Mouse (Mus musculus): ENCODE measurements around the gene Ykt6.

DNA sequence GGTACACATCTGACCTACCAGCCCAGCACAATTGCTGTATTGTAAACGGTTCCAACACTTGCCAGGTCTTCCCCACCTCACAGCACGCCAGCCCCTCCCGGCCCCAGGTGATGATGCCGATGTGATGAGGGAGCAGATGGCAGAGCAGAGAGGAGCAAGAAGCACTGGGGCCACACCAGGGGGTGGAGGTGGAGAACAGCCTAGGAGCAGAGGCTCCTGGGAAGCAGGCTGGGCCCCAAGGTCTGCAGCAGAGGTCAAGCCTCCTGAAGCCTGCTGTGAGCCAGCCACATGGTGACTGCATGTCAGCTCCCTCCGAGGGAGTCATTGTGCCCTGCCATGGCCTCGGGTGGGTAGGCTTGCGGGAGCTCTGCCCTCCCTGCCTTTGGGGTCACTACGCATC is 25.1 kb downstream of the Ykt6 start:
- no peak for TF ChIP-seq POLR2A (IDR thresholded peaks at IDR 0.05; ENCODE audit: borderline replicate concordance, control insufficient read depth, low read depth, low read length)
- no peak for TF ChIP-seq CTCF (IDR thresholded peaks at IDR 0.05; ENCODE audit: control insufficient read depth, insufficient read depth, low read length)

Data from bone marrow, adult 2 months (tissue).